Mouse (Mus musculus) brain, embryonic 14.5 days (tissue): ENCODE data around the gene Stxbp1.

Experiments used
- CTCF ChIP-seq: fragments of 200-500 bp; IDR thresholded peaks from 2 replicates; pipeline ENCODE4 v1.5.1; 2012; ENCODE audit warnings: inconsistent platforms, mild to moderate bottlenecking, moderate library complexity, borderline replicate concordance; ENCODE audit not compliant: insufficient read depth, insufficient read length; ENCODE audit errors: extremely low read depth
- POLR2A ChIP-seq: fragments of 200-500 bp; IDR thresholded peaks from 2 replicates; pipeline ENCODE4 v1.6.1; 2012; ENCODE audit warnings: mild to moderate bottlenecking, inconsistent platforms, borderline replicate concordance; ENCODE audit not compliant: poor library complexity, insufficient read depth, insufficient read length, severe bottlenecking; ENCODE audit errors: extremely low read depth

- TF ChIP-seq POLR2A (no peak), CTCF (no peak)
Observed at GRCm38 (mm10) chr2:32824778-32825177, 22.3 kb downstream of the Stxbp1 start.
